Mouse (Mus musculus) spleen, postnatal 36 days (tissue): ENCODE measurements around the gene Tmem132d.

ENCODE experiments used
- DNase-seq, 2 experiments: peaks; one replicate each; pipeline ENCODE4 v3.0.0; 2022; ENCODE audit warnings: low spot score in 2 of 2, mixed read lengths in 1 of 2

Tmem132d gene

GRCm38 (mm10) chr5:128211125-128211524 is 221.8 kb downstream of the Tmem132d start:
- DNase-seq, result no peak

DNA sequence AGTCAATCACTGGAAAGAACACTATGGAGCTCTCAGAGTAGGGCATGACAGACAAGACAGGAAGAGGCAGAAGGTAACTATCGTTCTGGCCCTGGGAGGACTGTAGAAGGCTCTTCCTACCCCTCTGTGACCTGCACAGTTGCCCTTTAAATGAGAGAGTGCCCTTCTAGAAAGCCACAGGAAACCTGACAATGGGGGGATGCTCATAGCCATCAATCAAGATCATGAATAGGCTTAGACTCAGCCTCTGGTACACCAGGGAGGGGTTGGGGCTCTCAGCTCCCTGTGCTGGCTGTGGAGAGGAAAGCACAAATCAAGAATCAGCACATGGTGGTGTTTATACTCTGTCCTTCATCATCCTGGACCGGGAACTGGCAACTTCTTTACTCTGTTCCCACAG is 227.2 kb downstream of the Tmem132d start:
- no peak for DNase-seq

DNA sequence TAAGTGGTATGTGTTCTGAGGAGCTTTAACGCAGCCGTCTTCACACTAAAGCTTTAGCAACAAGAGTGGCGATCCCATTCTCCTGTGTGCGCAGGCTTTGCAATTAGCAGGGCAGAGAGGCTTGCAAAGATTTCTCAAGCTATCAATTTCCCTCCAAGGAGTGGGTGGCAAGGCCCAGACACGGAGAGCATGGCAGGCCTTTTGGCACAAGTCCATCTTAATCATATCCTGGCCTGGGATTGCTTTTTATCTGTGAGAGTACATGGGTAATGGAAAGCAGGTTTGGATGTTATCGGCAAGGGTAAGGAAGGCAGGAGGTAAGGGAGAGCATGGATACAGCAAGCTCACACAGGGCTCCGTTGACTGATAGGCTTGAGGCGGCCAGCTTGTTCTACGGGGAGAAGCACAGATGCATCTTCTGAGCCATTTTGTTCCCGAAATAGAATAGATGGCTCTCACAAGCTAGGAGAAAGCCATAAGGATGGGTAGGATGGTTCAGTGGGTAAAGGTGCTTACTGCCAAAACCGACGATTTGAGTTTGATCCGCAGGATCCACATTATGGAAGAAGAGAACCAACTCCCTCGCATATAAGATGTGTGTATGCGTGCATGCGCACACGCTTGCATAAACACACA is 228.1 kb downstream of the Tmem132d start:
- no peak for DNase-seq

DNA sequence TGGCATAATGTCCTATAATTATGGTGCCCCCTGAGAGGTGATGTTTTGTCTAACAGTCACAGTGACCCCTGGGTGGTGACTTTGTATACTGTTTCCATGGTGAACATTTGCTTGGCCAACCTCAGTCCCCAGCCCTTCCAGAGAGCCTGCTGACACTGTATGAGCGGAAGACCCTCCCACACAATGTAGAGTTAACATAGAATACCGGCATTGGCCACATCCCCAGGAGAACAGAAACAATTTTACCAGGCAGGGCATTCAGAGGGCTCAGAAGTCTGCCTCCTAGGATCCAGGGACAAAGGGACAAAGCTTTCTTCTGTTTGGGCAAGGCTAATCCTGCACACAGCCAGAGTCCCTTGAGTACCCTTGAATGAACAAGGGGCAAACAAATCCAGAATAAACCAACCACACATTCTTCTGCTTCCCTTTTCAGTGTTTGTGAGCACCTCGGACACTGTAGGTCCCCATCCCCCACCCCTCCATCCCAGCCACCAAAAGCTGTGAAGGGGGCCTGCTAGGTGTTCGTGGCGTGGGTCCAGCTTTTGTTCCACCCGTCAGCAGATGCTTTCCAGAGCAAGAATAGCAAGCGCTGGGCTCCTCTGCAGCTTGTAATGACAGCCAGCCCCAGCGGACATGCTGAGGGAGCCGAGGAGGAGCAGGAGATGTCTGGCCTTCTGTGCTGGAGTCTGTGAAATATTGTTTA is 228.8 kb downstream of the Tmem132d start:
- DNase-seq, result no peak

- no peak for DNase-seq
Measured at GRCm38 (mm10) chr5:128194106-128194505, 238.8 kb downstream of the Tmem132d start.

DNA sequence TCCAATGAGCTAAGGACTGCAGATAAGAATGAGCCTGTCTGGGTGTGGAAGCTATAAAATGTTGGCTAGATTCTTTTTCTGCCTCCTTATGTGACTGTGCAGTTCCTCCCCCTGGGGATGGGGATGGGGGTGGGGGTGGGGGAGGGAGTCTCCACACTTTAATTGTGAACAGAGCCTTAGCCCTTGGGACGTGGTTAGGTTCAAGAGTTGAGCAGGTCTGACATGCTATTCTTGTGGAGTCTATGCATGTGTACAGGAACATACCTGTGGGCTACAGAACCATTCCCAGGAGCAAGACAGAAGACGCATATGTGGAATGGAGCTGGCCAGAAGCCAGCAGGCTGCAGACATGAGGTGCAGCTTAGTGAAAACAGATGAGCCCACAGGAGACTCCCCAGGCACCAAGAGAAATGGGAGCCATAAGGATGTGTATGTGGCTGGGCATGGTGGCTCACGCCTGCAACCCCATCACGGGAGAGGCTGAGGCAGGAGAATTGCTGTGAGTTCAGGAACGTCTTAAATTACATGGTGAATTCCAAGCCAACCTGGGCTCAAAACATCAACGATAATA is 240.3 kb downstream of the Tmem132d start:
- DNase-seq, result no peak

DNA sequence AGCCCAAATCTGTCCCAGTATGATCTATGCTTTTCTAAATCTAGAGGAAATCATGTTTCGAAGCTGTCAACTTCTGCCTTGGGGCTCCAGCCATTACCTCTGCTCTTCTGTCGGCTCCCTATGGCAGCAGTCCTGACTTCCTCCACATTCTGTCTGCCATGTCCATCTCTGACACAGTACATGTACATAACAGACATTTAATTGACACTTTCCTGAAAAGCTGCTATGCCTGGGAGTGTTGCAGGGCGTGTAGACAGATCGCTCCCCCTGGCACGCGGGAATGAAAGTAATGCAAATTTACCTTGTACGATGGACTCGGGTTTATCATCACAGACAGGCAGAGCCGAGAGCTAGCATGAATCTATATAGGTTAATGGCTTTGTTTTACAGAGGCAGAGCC is 241.2 kb downstream of the Tmem132d start:
- no peak for DNase-seq

DNA sequence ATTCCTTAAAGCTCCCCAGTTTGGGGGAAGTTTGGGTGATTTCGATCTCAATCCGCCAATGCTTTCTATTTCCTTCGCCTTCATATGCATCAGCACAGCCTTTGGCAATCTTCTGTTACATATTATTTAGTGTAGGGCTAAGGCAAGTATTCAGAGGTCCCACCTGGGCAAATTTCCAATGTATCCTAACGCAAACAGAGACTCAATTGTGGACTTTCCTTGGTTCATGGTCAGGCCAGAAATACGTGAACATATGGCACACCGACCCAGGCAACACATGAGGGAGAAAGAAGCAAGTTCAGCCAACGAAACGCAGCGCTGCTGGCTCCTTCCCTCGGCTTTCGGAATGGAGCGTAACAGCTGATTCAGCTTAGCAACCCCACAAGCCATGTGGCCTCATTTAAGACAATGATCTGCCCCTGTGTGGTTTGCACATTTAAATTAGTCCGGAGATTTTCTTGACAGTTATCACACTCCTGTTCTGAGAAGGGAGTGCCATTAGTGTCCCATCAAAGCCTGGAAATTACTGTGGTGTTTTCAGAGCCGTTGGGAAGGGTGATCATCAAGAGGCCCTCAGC is 242.5 kb downstream of the Tmem132d start:
- no peak for DNase-seq

DNA sequence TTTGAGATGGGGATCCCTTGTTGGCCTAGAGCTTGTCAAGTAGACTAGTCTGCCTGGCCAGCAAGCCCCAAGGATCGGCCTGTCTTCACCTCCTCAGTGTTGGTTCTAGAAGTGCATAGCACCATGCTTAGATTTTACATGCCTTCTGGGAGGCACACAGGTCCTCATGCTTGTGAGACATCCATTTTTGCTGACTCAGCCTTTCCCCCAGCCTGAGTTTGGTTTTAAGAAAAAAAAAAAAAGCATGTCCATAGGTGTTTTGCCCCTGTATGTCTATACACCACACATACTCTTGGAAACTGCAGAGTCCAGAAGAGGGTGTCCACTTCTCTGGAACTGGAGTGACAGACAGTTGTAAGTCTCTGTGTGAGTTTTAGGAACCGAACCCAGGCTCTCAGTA is 256.6 kb downstream of the Tmem132d start:
- no peak for DNase-seq

GRCm38 (mm10) chr5:128158901-128159675 is 273.8 kb downstream of the Tmem132d start:
- no peak for DNase-seq

DNA sequence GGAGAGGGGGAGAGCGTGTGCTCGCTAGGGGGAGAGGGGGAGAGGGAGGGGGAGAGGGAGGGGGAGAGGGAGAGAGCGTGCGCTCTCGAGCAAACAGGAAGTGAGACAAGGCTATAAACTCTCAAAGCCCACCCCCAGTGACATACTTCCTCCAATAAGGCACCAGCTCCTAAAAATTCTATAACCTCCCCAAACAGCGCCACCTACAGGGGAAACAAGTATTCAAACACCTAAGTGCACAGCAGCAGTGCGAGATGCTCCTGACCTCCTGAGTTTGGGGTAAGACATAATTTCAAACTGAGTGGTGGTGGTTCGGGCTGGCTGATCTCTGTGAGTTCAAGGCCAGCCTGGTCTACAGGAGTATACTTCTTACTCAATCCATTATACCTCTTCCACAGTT is 281.4 kb downstream of the Tmem132d start:
- no peak for DNase-seq

- DNase-seq, result no peak
Measured at GRCm38 (mm10) chr5:128146901-128147645, 285.8 kb downstream of the Tmem132d start.

DNA sequence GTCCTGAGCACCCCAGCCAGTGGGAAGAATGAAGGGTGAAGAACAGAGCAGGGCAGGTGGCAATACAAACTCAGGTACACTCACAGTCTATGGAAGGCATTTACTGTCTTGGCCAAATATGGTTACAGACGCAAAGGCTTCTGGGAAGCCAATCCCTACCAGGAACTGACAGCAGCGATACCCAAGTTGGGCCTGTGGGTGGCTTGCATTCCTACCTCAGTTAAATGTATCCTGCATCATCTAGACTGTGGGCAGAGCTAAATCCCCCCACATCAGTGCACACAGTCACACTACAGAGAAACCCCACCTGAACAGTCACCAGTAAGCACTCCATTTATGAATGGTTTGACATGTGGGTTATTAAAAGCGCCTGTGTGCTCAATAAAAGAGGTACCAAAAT is 288.1 kb downstream of the Tmem132d start:
- no peak for DNase-seq

DNA sequence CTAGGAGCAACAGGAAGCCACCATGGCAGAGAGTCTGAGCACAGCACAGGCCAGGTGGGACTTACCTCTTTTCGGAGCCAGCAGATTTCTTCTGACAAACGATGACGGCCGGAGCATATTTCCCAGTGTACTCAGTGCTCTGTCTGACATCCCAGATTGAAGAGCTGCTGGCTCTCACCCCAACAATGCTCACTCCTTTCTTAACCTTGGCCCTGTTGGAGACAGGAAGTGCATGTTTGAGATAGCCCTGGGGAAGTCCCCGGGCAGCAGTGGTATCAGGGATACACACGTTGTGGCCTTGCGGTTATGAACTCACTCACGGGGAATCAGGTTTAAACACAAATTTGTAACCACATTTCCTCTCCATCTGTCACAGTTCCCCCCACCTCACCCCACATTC is 296.1 kb downstream of the Tmem132d start:
- peak in 1 of 2 experiments; percentile 3 for DNase-seq

- DNase-seq, result no peak
Measured at GRCm38 (mm10) chr5:128122656-128123055, 310.2 kb downstream of the Tmem132d start.

DNA sequence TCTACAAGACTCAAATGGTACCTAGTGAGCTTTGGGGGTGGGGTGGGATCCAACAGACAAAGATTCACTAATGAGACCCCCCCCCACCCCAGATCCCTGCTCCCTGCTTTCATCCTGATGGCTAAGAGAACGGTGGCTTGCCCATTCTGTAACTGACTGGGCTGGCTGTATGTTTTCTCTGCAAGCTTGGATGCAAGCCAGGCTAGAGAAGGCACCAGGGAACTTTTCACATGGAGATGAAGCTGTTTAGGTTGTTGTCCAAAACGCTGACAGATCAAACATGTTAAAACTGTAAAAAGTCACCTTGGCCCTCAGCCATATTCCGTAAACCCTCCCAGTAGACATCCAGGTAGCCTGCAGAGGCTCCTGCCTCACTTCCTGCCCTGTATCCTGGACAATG is 313.7 kb downstream of the Tmem132d start:
- DNase-seq, result no peak

GRCm38 (mm10) chr5:128113107-128113506 is 319.8 kb downstream of the Tmem132d start:
- no peak for DNase-seq

- DNase-seq, result no peak
Measured at GRCm38 (mm10) chr5:128112518-128112917, 320.4 kb downstream of the Tmem132d start.

GRCm38 (mm10) chr5:128111664-128112063 is 321.2 kb downstream of the Tmem132d start:
- no peak for DNase-seq

GRCm38 (mm10) chr5:128102556-128102955 is 330.3 kb downstream of the Tmem132d start:
- DNase-seq, result no peak

DNA sequence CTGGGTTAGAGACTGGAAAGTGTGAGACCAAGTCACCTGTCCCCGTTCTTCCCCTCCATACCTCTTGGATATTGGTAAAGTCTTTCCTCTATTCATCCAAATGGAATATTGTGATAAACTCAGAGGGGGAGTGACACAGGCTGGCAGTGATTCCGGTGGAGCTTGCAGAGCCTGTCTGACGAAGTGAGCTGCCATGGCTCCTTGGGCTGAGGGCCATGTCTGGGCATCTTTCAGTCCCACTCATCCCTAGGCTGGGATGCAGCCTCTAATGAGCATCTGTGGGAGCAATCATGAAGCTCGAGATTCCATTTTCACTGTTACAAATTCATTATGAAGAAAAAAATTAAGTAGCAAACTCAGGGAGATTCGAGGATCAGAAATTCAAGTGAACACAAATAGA is 332.5 kb downstream of the Tmem132d start:
- no peak for DNase-seq
